Mouse (Mus musculus): ENCODE measurements at regions not wholly inside any gene's neighbourhood (a gene's known extent, or its start where the extent isn't known, plus 50 kb on each side); places are given as distances from the start of the nearest gene placed in this dataset.

- Histone ChIP-seq H3K4me2 (no peak overlapping the region), H3K9me3 (replicated peaks) (no peaks in the 10 kb centered on the region), H3K4me3 (replicated peaks) (no peak overlapping the region), H3K27me3 (replicated peaks) (no peaks in the 10 kb centered on the region), H3K9ac (replicated peaks) (no peak overlapping the region), H3K36me3 (no peaks in the 10 kb centered on the region), H3K4me1 (no peaks in the 10 kb centered on the region), H3K27ac (replicated peaks) (no peak overlapping the region)
- no peak for ATAC-seq (ENCODE audit: low FRiP score)
- 77% methylated on average over 8 of the region's 8 CpGs for WGBS
Measured at GRCm38 (mm10) chr1:137806742-137807141, 368.8 kb downstream of the Ptprc start.

DNA sequence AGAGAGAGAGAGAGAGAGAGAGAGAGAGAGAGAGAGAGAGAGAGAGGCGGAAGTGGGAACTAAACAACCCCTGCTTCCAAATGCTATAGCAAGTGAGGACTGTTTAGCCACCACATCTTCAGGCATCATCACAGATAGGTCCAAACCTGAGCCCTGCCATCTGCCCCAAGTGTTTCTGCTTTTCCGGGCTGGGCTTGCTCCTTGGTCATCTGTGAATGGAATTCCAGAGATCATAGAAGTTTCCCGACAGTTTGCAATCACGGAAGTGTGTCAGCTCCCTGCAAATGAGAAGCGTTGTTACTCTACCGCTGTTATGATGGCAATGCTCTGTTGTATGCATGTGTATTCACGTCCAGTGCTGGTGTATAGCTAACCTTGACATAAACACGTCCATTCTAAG, 369.3 kb downstream of the Ptprc start:
- no peaks in the 10 kb centered on the region for H3K27me3 ChIP-seq (replicated peaks)
- H3K9me3 ChIP-seq (replicated peaks) = no peaks in the 10 kb centered on the region
- no peak overlapping the region for H3K4me3 ChIP-seq (replicated peaks)
- no peak overlapping the region for H3K27ac ChIP-seq (replicated peaks)
- H3K36me3 ChIP-seq = no peaks in the 10 kb centered on the region
- H3K4me2 ChIP-seq = no peak overlapping the region
- H3K9ac ChIP-seq (replicated peaks) = no peak overlapping the region
- no peaks in the 10 kb centered on the region for H3K4me1 ChIP-seq
- ATAC-seq (ENCODE audit: low FRiP score) = no peak
- WGBS = 88% methylated on average over 8 of the region's 8 CpGs

DNA sequence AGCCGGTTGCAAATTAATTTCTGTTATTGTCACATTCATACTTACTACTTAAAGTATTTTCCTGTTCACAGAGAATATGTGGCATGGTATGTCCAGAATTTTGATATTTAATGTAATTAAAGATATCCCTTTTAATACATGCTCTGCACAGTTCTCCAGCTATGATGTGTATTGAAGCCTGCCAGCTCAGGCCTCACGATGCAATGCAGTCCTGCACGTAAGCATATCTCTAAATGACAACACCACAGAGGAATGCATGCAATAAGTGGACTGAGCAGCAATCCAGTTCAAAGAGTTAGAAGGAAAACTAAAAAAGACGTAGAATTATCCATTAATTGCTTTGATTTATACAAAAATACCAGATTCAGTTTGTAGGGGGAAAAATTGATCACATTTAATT, 373.4 kb downstream of the Ptprc start:
- 83% methylated on average over 4 of the region's 4 CpGs for WGBS

GRCm38 (mm10) chr1:137800752-137801151, 374.8 kb downstream of the Ptprc start:
- H3K9me3 ChIP-seq (replicated peaks) = no peaks in the 10 kb centered on the region
- ATAC-seq (ENCODE audit: low FRiP score) = no peak
- WGBS = 88% methylated on average over 2 of the region's 2 CpGs
- H3K4me1 ChIP-seq = no peaks in the 10 kb centered on the region
- H3K9ac ChIP-seq (replicated peaks) = no peak overlapping the region
- H3K4me2 ChIP-seq = no peak overlapping the region
- H3K27me3 ChIP-seq (replicated peaks) = no peaks in the 10 kb centered on the region
- H3K4me3 ChIP-seq (replicated peaks) = no peak overlapping the region
- no peak overlapping the region for H3K27ac ChIP-seq (replicated peaks)
- H3K36me3 ChIP-seq = no peaks in the 10 kb centered on the region

More for the DNA sequence above, 373.4 kb downstream of the Ptprc start:
- H3K4me1 ChIP-seq = no peaks in the 10 kb centered on the region
- no peak overlapping the region for H3K4me3 ChIP-seq (replicated peaks)
- no peaks in the 10 kb centered on the region for H3K36me3 ChIP-seq
- no peak overlapping the region for H3K9ac ChIP-seq (replicated peaks)
- H3K27ac ChIP-seq (replicated peaks) = no peak overlapping the region
- no peak overlapping the region for H3K4me2 ChIP-seq
- no peaks in the 10 kb centered on the region for H3K9me3 ChIP-seq (replicated peaks)
- no peaks in the 10 kb centered on the region for H3K27me3 ChIP-seq (replicated peaks)
- ATAC-seq (ENCODE audit: low FRiP score) = no peak

GRCm38 (mm10) chr1:137788789-137789188, 386.7 kb downstream of the Ptprc start:
- Histone ChIP-seq H3K9ac (replicated peaks) (no peak overlapping the region), H3K4me1 (no peaks in the 10 kb centered on the region), H3K4me3 (replicated peaks) (no peak overlapping the region), H3K9me3 (replicated peaks) (no peaks in the 10 kb centered on the region), H3K4me2 (no peak overlapping the region), H3K27ac (replicated peaks) (no peak overlapping the region), H3K27me3 (replicated peaks) (no peaks in the 10 kb centered on the region), H3K36me3 (no peaks in the 10 kb centered on the region)
- ATAC-seq (ENCODE audit: low FRiP score) = no peak
- WGBS = 92% methylated on average over 3 of the region's 3 CpGs

DNA sequence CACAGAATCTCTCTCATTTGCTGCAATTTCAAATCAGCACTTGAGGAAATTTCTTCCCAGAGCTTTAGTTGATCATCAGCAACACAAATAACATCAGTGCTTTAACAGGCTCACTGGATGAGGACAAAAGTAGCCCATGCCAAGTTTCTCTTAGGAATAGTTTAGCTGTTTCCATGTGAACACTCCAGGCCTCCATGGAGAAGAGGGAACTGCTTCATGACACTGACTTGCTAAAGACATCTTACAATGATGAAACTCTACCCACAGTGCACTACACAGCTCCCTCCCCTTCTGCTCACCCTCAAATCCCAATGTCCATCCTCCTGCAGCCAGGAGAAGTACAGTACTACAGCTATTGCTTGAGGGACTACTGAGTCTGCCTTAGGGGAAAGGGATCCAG, 388.9 kb downstream of the Ptprc start:
- H3K4me3 ChIP-seq (replicated peaks) = no peak overlapping the region
- H3K9ac ChIP-seq (replicated peaks) = no peak overlapping the region
- ATAC-seq (ENCODE audit: low FRiP score) = no peak

GRCm38 (mm10) chr1:137774586-137774985, 400.9 kb downstream of the Ptprc start:
- no peak overlapping the region for H3K4me3 ChIP-seq (replicated peaks)
- H3K9ac ChIP-seq (replicated peaks) = no peak overlapping the region
- no peaks in the 10 kb centered on the region for H3K36me3 ChIP-seq
- H3K27me3 ChIP-seq (replicated peaks) = no peaks in the 10 kb centered on the region
- H3K27ac ChIP-seq (replicated peaks) = no peak overlapping the region
- H3K4me2 ChIP-seq = no peak overlapping the region
- ATAC-seq (ENCODE audit: low FRiP score) = no peak
- no peaks in the 10 kb centered on the region for H3K4me1 ChIP-seq
- 0 out of 2 replicates have a peak, but pooled peaks cover 2% of the 10 kb centered on the region for H3K9me3 ChIP-seq (replicated peaks)

More for the DNA sequence above, 388.9 kb downstream of the Ptprc start:
- Histone ChIP-seq H3K36me3 (no peaks in the 10 kb centered on the region), H3K4me1 (no peaks in the 10 kb centered on the region), H3K9me3 (replicated peaks) (no peaks in the 10 kb centered on the region), H3K4me2 (no peak overlapping the region), H3K27me3 (replicated peaks) (no peaks in the 10 kb centered on the region), H3K27ac (replicated peaks) (no peak overlapping the region)

DNA sequence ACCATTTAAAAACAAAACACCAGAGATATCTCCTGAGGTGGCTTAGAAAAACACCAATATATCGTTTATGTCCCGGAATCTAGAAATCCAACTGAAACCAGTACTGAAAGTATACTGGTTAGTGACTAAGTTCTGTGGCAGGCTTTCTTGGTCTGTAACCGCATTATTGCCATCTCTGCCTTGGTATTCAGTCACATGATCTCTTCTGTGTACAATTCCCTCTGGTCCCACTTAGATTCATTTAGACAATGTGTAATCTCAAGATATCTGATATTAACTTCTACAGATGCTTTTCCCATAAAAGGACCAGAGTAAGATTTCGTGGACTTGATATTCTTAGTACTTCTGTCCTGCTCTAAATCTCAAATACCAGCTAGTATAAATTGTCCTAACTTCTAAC, 414.7 kb downstream of the Ptprc start:
- H3K4me2 ChIP-seq = no peak overlapping the region
- no peaks in the 10 kb centered on the region for H3K9me3 ChIP-seq (replicated peaks)
- no peak for ATAC-seq (ENCODE audit: low FRiP score)
- H3K27me3 ChIP-seq (replicated peaks) = no peaks in the 10 kb centered on the region
- H3K9ac ChIP-seq (replicated peaks) = no peak overlapping the region
- 91% methylated on average over 4 of the region's 4 CpGs for WGBS
- H3K4me3 ChIP-seq (replicated peaks) = no peak overlapping the region
- no peaks in the 10 kb centered on the region for H3K36me3 ChIP-seq
- no peaks in the 10 kb centered on the region for H3K4me1 ChIP-seq
- no peak overlapping the region for H3K27ac ChIP-seq (replicated peaks)

DNA sequence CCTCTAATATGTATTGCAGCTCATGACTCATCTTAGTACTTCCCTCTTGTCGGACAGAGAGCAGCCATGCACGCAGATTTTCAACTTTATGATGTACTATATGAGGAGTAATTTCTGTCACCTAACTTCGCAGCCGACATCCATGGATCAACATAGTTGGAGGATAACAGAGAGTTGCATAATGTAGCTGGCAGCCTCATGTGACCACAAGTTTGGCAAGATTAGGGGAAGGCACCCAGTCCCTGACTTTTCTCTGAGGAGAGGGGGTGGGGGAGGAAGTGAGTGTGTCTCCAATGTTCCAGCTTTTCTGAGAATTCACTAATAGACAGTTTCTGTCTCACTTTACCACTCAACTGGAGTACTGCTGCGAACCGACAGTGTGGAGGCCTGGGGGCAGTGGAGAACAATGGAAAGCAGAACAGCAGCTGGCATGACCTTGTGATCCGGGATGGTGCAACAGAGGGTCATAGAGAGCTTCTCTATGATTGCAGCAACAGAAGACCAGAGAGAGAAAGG, 424.0 kb downstream of the Ptprc start:
- no peak for ATAC-seq (ENCODE audit: low FRiP score)
- H3K9ac ChIP-seq (replicated peaks) = no peak overlapping the region
- WGBS = 73% methylated on average over 7 of the region's 7 CpGs
- no peak overlapping the region for H3K27ac ChIP-seq (replicated peaks)
- no peaks in the 10 kb centered on the region for H3K27me3 ChIP-seq (replicated peaks)
- no peaks in the 10 kb centered on the region for H3K4me1 ChIP-seq
- H3K4me3 ChIP-seq (replicated peaks) = no peak overlapping the region
- H3K4me2 ChIP-seq = no peak overlapping the region
- H3K36me3 ChIP-seq = no peaks in the 10 kb centered on the region
- H3K9me3 ChIP-seq (replicated peaks) = no peaks in the 10 kb centered on the region

- H3K4me3 ChIP-seq (replicated peaks) = no peak overlapping the region
- no peaks in the 10 kb centered on the region for H3K36me3 ChIP-seq
- WGBS = 75% methylated on average over 5 of the region's 5 CpGs
- no peak overlapping the region for H3K4me2 ChIP-seq
- H3K27ac ChIP-seq (replicated peaks) = no peak overlapping the region
- H3K9ac ChIP-seq (replicated peaks) = no peak overlapping the region
- no peak for ATAC-seq (ENCODE audit: low FRiP score)
- H3K9me3 ChIP-seq (replicated peaks) = no peaks in the 10 kb centered on the region
- H3K4me1 ChIP-seq = no peaks in the 10 kb centered on the region
- no peaks in the 10 kb centered on the region for H3K27me3 ChIP-seq (replicated peaks)
Measured at GRCm38 (mm10) chr1:137750894-137751293, 424.6 kb downstream of the Ptprc start.

- Histone ChIP-seq H3K9ac (replicated peaks) (no peak overlapping the region), H3K27me3 (replicated peaks) (no peaks in the 10 kb centered on the region), H3K4me1 (no peaks in the 10 kb centered on the region), H3K27ac (replicated peaks) (no peak overlapping the region), H3K4me2 (no peak overlapping the region), H3K36me3 (no peaks in the 10 kb centered on the region), H3K9me3 (replicated peaks) (no peaks in the 10 kb centered on the region), H3K4me3 (replicated peaks) (no peak overlapping the region)
- WGBS = 75% methylated on average over 2 of the region's 2 CpGs
- no peak for ATAC-seq (ENCODE audit: low FRiP score)
Measured at GRCm38 (mm10) chr1:137746129-137746528, 429.4 kb downstream of the Ptprc start.

- Histone ChIP-seq H3K27ac (replicated peaks) (no peak overlapping the region), H3K9ac (replicated peaks) (no peak overlapping the region), H3K4me1 (no peaks in the 10 kb centered on the region), H3K27me3 (replicated peaks) (no peaks in the 10 kb centered on the region), H3K9me3 (replicated peaks) (no peaks in the 10 kb centered on the region), H3K36me3 (no peaks in the 10 kb centered on the region), H3K4me2 (no peak overlapping the region), H3K4me3 (replicated peaks) (no peak overlapping the region)
- ATAC-seq (ENCODE audit: low FRiP score) = no peak
- WGBS = 15% methylated on average over 1 of the region's 1 CpGs
Measured at GRCm38 (mm10) chr1:137738157-137738851, 437.2 kb downstream of the Ptprc start.

Data from neural tube, embryonic 15.5 days (tissue).